14 mouse cellular contexts compared by ENCODE assay signal in the genomic region with DNA sequence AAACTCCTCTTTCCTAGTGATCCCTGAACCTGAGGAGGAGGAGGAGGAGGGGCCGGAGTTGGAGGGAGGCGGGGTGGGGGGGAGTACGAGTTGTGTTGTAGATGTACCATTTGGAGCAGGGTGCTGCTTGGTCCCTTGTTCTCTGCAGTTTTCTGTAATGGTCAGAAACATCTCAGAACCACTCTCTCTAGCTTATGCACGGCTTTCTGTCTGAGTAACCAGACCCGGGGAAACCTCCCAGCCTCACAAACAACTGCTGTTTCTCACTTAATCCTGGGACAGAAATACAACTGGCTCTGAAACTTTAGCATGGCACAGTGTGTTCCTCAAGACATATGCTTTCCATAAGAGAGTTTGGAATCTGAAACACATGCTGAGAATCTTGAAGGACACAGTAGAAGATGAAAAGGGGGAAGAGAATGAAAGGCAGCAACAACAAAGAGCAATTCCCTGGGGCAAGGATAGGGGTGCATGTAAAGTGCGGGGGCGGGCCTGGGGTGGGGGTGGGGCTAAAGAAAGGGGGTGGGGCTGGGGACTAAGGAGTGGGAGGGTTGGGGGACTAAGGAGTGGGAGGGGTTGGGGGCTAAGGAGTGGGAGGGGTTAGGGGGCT. TPM values are rescaled to one million over a fixed set of nuclear protein-coding genes. Genes with fewer than 3 reads are reported as not detected.
A peak's percentile ranks its signal among the peaks of the same experiment; 100 is the strongest.
DNase-seq lines count a peak whose midpoint lies in the region; ATAC-seq lines count a peak whose summit lies in the region.
"Had no signal": no experiment of that assay in that cellular context is flagged by ENCODE, and none has a peak within 500 bp of the region (broad histone marks: within the 10 kb centered on the region; RNA-seq: fewer than 3 reads in every experiment).

No protein-coding gene starts in this region.

- 12% methylated on average over 7 of the region's 7 CpGs for WGBS in intestine, embryonic 14.5 days
- 21% methylated on average over 7 of the region's 7 CpGs for WGBS in intestine, embryonic 16.5 days
- WGBS in embryonic facial prominence, embryonic 15.5 days: 5% methylated on average over 7 of the region's 7 CpGs
- WGBS in limb, embryonic 11.5 days: 0% methylated on average over 7 of the region's 7 CpGs

- no peaks in the 10 kb centered on the region for H3K27me3 ChIP-seq in intestine, embryonic 14.5 days (replicated peaks; ENCODE audit: control insufficient read depth, insufficient read depth, low read length)
- H3K27me3 ChIP-seq in intestine, embryonic 16.5 days (replicated peaks; ENCODE audit: control insufficient read depth, insufficient read depth, low read length): no peaks in the 10 kb centered on the region
- no peaks in the 10 kb centered on the region for H3K27me3 ChIP-seq in embryonic facial prominence, embryonic 15.5 days
- H3K27me3 ChIP-seq in limb, embryonic 11.5 days (ENCODE audit: control insufficient read depth, insufficient read depth, low read length): no peaks in the 10 kb centered on the region
- H3K27me3 ChIP-seq: megakaryocyte, embryonic 14.5 days had no signal

- H3K4me2 ChIP-seq in intestine, embryonic 14.5 days (ENCODE audit: low read length): no peak overlapping the region
- no peak overlapping the region for H3K4me2 ChIP-seq in intestine, embryonic 16.5 days (ENCODE audit: low read depth, low read length)
- peak overlapping the region; percentile 29; the same call in 1 of the 2 replicates for H3K4me2 ChIP-seq in embryonic facial prominence, embryonic 15.5 days (replicated peaks)
- peak overlapping the region; percentile 38 for H3K4me2 ChIP-seq in limb, embryonic 11.5 days (ENCODE audit: low read depth, severe bottlenecking)

- no peak for DNase-seq in intestine, embryonic 14.5 days (ENCODE audit: low spot score)
- DNase-seq in R1 (ENCODE audit: low read depth, low spot score): peak; percentile 29
- peak; percentile 53 for DNase-seq in limb, embryonic 11.5 days (ENCODE audit: low spot score)
- DNase-seq in spleen, postnatal 4 days (ENCODE audit: low spot score in 2 of 2): no peak
- DNase-seq in retina, embryonic 14.5 days (ENCODE audit: low spot score): no peak
- DNase-seq in cerebellum, adult 11-12 months: no peak
- DNase-seq: cerebellum, adult 9-10 months; gastrocnemius, adult 2 months; right cerebral cortex, postnatal 14 days; thymus, adult 2 months had no signal

- peak overlapping the region; percentile 18; the same call in 1 of the 2 replicates for H3K27ac ChIP-seq in intestine, embryonic 14.5 days (ENCODE audit: low read depth)
- H3K27ac ChIP-seq in intestine, embryonic 16.5 days (ENCODE audit: low read length): no peak overlapping the region
- peak overlapping the region; percentile 94 for H3K27ac ChIP-seq in embryonic facial prominence, embryonic 15.5 days (replicated peaks)
- H3K27ac ChIP-seq in limb, embryonic 11.5 days (replicated peaks; ENCODE audit: low read depth, low read length): peak overlapping the region; percentile 85
- H3K27ac ChIP-seq: gastrocnemius, adult 2 months had no signal

- no peaks in the 10 kb centered on the region for H3K36me3 ChIP-seq in intestine, embryonic 14.5 days (ENCODE audit: control insufficient read depth, insufficient read depth, low read length)
- H3K36me3 ChIP-seq in intestine, embryonic 16.5 days (ENCODE audit: control insufficient read depth, insufficient read depth, low read length): no peaks in the 10 kb centered on the region
- no peaks in the 10 kb centered on the region for H3K36me3 ChIP-seq in embryonic facial prominence, embryonic 15.5 days
- no peaks in the 10 kb centered on the region for H3K36me3 ChIP-seq in limb, embryonic 11.5 days (ENCODE audit: control insufficient read depth, insufficient read depth, low read length)

- no peaks in the 10 kb centered on the region for H3K9me3 ChIP-seq in intestine, embryonic 14.5 days (ENCODE audit: control insufficient read depth, low read length)
- no peaks in the 10 kb centered on the region for H3K9me3 ChIP-seq in intestine, embryonic 16.5 days (ENCODE audit: control insufficient read depth, low read length)
- no peaks in the 10 kb centered on the region for H3K9me3 ChIP-seq in embryonic facial prominence, embryonic 15.5 days (replicated peaks)
- H3K9me3 ChIP-seq in limb, embryonic 11.5 days (ENCODE audit: control insufficient read depth, low read length): no peaks in the 10 kb centered on the region
- H3K9me3 ChIP-seq: megakaryocyte, embryonic 14.5 days had no signal

- peaks cover 16% of the 10 kb centered on the region for H3K4me1 ChIP-seq in intestine, embryonic 14.5 days (replicated peaks; ENCODE audit: control insufficient read depth, insufficient read depth, low read length)
- H3K4me1 ChIP-seq in intestine, embryonic 16.5 days (ENCODE audit: control insufficient read depth, insufficient read depth, low read length): peaks cover 6% of the 10 kb centered on the region
- H3K4me1 ChIP-seq in embryonic facial prominence, embryonic 15.5 days: peaks cover 54% of the 10 kb centered on the region
- H3K4me1 ChIP-seq in limb, embryonic 11.5 days (ENCODE audit: control insufficient read depth, insufficient read depth, low read length): peaks cover 12% of the 10 kb centered on the region

- H3K9ac ChIP-seq in intestine, embryonic 14.5 days (ENCODE audit: low read length): no peak overlapping the region
- no peak overlapping the region for H3K9ac ChIP-seq in intestine, embryonic 16.5 days (ENCODE audit: low read depth, low read length)
- H3K9ac ChIP-seq in embryonic facial prominence, embryonic 15.5 days: no peak overlapping the region
- peak overlapping the region; percentile 40; the same call in 1 of the 2 replicates for H3K9ac ChIP-seq in limb, embryonic 11.5 days (ENCODE audit: low read length)

- H3K4me3 ChIP-seq in intestine, embryonic 14.5 days (ENCODE audit: low read depth, low read length): no peak overlapping the region
- H3K4me3 ChIP-seq in intestine, embryonic 16.5 days (ENCODE audit: low read length): no peak overlapping the region
- H3K4me3 ChIP-seq in embryonic facial prominence, embryonic 15.5 days (replicated peaks): no peak overlapping the region
- no peak overlapping the region for H3K4me3 ChIP-seq in limb, embryonic 11.5 days (ENCODE audit: low read depth, low read length)
- H3K4me3 ChIP-seq: megakaryocyte, embryonic 14.5 days had no signal

- ATAC-seq in intestine, embryonic 14.5 days (replicated peaks; ENCODE audit: low FRiP score, low TSS enrichment, low read depth): no peak
- no peak for ATAC-seq in intestine, embryonic 16.5 days
- ATAC-seq in embryonic facial prominence, embryonic 15.5 days (ENCODE audit: insufficient number of reproducible peaks, low FRiP score, low TSS enrichment, low read depth): peak; percentile 75
- ATAC-seq in limb, embryonic 11.5 days (ENCODE audit: insufficient number of reproducible peaks, low FRiP score, low TSS enrichment, low read depth): peak; percentile 57; the same call in 1 of the 2 replicates
- ATAC-seq: inflammation-experienced regulatory T-cells, adult 6 months had no signal

RNA-seq across cellular contexts. Expression of a gene that starts 19.5 kb away (rescaled TPM):
- 39.6 and 43.8 TPM in 2 replicates for polyA plus RNA-seq in intestine, embryonic 14.5 days (2014; fragmentation: Nextera tagmentation; extraction: Ambion mirVana)
- polyA plus RNA-seq in intestine, embryonic 16.5 days (2015; fragmentation: Nextera tagmentation; extraction: Ambion mirVana): 31.5 and 37.6 TPM in 2 replicates
- polyA plus RNA-seq in embryonic facial prominence, embryonic 15.5 days (2015; fragmentation: Nextera tagmentation; extraction: Ambion mirVana): 123 and 138 TPM in 2 replicates
- 112 and 118 TPM in 2 replicates for polyA plus RNA-seq in limb, embryonic 11.5 days (2014; fragmentation: Nextera tagmentation; extraction: Ambion mirVana)

Comparison
In these comparisons a context has a peak if more than half of its experiments do, and no peak if none do; other contexts are left out.
1. ATAC-seq: peak in embryonic facial prominence, embryonic 15.5 days (single experiment) and limb, embryonic 11.5 days (single experiment); none in intestine, embryonic 14.5 days (single experiment) and intestine, embryonic 16.5 days (single experiment).
2. DNase-seq: peak in R1 (single experiment) and limb, embryonic 11.5 days (single experiment); none in intestine, embryonic 14.5 days (single experiment), spleen, postnatal 4 days (0 of 2), retina, embryonic 14.5 days (single experiment) and cerebellum, adult 11-12 months (single experiment).
3. H3K4me2 ChIP-seq: peak in embryonic facial prominence, embryonic 15.5 days (single experiment) and limb, embryonic 11.5 days (single experiment); none in intestine, embryonic 14.5 days (single experiment) and intestine, embryonic 16.5 days (single experiment).